Comparison of ENCODE assay signal across 9 mouse cellular contexts in genomic region chr9:77938761-77939553, GRCm38 (mm10). TPM values are rescaled to one million over a fixed set of nuclear protein-coding genes. Genes with fewer than 3 reads are reported as not detected.
DNase-seq lines count a peak whose midpoint lies in the region; ATAC-seq and TF ChIP-seq lines count a peak whose summit lies in the region.
"Had no signal": no experiment of that assay in that cellular context is flagged by ENCODE, and none has a peak within 500 bp of the region (broad histone marks: within the 10 kb centered on the region; RNA-seq: fewer than 3 reads in every experiment).

No protein-coding gene starts in this region.

- no peak overlapping the region for H3K4me3 ChIP-seq in embryonic facial prominence, embryonic 15.5 days (replicated peaks)
- peak overlapping the region; percentile 18; the same call in 1 of the 2 replicates for H3K4me3 ChIP-seq in heart, embryonic 16.5 days (ENCODE audit: low read length)
- no peak overlapping the region for H3K4me3 ChIP-seq in kidney, postnatal 0 days (replicated peaks; ENCODE audit: low read depth, low read length)
- H3K4me3 ChIP-seq in myocyte = no peak overlapping the region

- H3ac ChIP-seq in myocyte (ENCODE audit: control insufficient read depth, insufficient read length) = no peak overlapping the region

- H3K27me3 ChIP-seq in embryonic facial prominence, embryonic 15.5 days = no peaks in the 10 kb centered on the region
- no peaks in the 10 kb centered on the region for H3K27me3 ChIP-seq in heart, embryonic 16.5 days (ENCODE audit: control insufficient read depth, insufficient read depth, low read length)
- H3K27me3 ChIP-seq in kidney, postnatal 0 days (ENCODE audit: insufficient read depth, low read length) = no peaks in the 10 kb centered on the region
- H3K27me3 ChIP-seq in myocyte (ENCODE audit: control insufficient read depth, insufficient read depth, insufficient read length) = no peaks in the 10 kb centered on the region

- H3K36me3 ChIP-seq in embryonic facial prominence, embryonic 15.5 days = no peaks in the 10 kb centered on the region
- no peaks in the 10 kb centered on the region for H3K36me3 ChIP-seq in heart, embryonic 16.5 days (ENCODE audit: control insufficient read depth, insufficient read depth)
- H3K36me3 ChIP-seq in kidney, postnatal 0 days (ENCODE audit: insufficient read depth, low read length) = no peaks in the 10 kb centered on the region
- no peaks in the 10 kb centered on the region for H3K36me3 ChIP-seq in myocyte (ENCODE audit: control insufficient read depth, insufficient read depth)

- no peaks in the 10 kb centered on the region for H3K9me3 ChIP-seq in embryonic facial prominence, embryonic 15.5 days (replicated peaks)
- peaks cover 4% of the 10 kb centered on the region; the same call in 1 of the 2 replicates for H3K9me3 ChIP-seq in heart, embryonic 16.5 days (replicated peaks; ENCODE audit: control insufficient read depth, low read length)
- H3K9me3 ChIP-seq in kidney, postnatal 0 days (replicated peaks; ENCODE audit: low read length) = no peaks in the 10 kb centered on the region

- H3K4me1 ChIP-seq in embryonic facial prominence, embryonic 15.5 days = peaks cover 40% of the 10 kb centered on the region
- peaks cover 51% of the 10 kb centered on the region for H3K4me1 ChIP-seq in heart, embryonic 16.5 days (ENCODE audit: control insufficient read depth, insufficient read depth, low read length)
- H3K4me1 ChIP-seq in kidney, postnatal 0 days (replicated peaks; ENCODE audit: insufficient read depth, low read length) = peaks cover 13% of the 10 kb centered on the region

- H3K9ac ChIP-seq in embryonic facial prominence, embryonic 15.5 days = no peak overlapping the region
- peak overlapping the region; percentile 55 for H3K9ac ChIP-seq in heart, embryonic 16.5 days (ENCODE audit: low read length)
- H3K9ac ChIP-seq in kidney, postnatal 0 days (ENCODE audit: low read depth, low read length) = no peak overlapping the region

- no peak for TF ChIP-seq CTCF in kidney, postnatal 0 days (IDR thresholded peaks at IDR 0.05; ENCODE audit: low read depth)

- WGBS in embryonic facial prominence, embryonic 15.5 days = 43% methylated on average over 13 of the region's 13 CpGs
- 38% methylated on average over 13 of the region's 13 CpGs for WGBS in heart, embryonic 16.5 days
- 43% methylated on average over 13 of the region's 13 CpGs for WGBS in kidney, postnatal 0 days

- H3K4me2 ChIP-seq in embryonic facial prominence, embryonic 15.5 days (replicated peaks) = peak overlapping the region; percentile 18
- H3K4me2 ChIP-seq in heart, embryonic 16.5 days (ENCODE audit: low read depth, low read length) = peak overlapping the region; percentile 54
- H3K4me2 ChIP-seq in kidney, postnatal 0 days (ENCODE audit: low read length) = no peak overlapping the region
- peak overlapping the region; percentile 58 for H3K4me2 ChIP-seq in myocyte (ENCODE audit: low read depth)

- peak overlapping the region; percentile 76 for H3K27ac ChIP-seq in embryonic facial prominence, embryonic 15.5 days (replicated peaks)
- H3K27ac ChIP-seq in heart, embryonic 16.5 days (ENCODE audit: low read length) = peak overlapping the region; percentile 84
- H3K27ac ChIP-seq in kidney, postnatal 0 days = no peak overlapping the region
- H3K27ac ChIP-seq: macrophage had no signal

- peaks cover 61% of the 10 kb centered on the region for H3K79me2 ChIP-seq in myocyte (ENCODE audit: control insufficient read depth, insufficient read depth)

- DNase-seq in layer of hippocampus, postnatal 10 days (ENCODE audit: low spot score in 2 of 2) = peak; percentile 33 to 51
- no peak for DNase-seq in layer of hippocampus, postnatal 25 days (ENCODE audit: extremely low spot score in 1 of 2, low spot score in 1 of 2)
- DNase-seq in kidney, postnatal 0 days (ENCODE audit: low spot score) = peak; percentile 3
- DNase-seq in spleen, postnatal 4 days (ENCODE audit: low spot score in 2 of 2) = no peak
- DNase-seq in layer of hippocampus, postnatal 36 days = no peak

- ATAC-seq in embryonic facial prominence, embryonic 15.5 days (ENCODE audit: insufficient number of reproducible peaks, low FRiP score, low TSS enrichment, low read depth) = peak; percentile 79
- peak; percentile 15; the same call in 1 of the 2 replicates for ATAC-seq in heart, embryonic 16.5 days (replicated peaks; ENCODE audit: extremely low read depth, insufficient read depth, low FRiP score)
- peak; percentile 72; the same call in 1 of the 2 replicates for ATAC-seq in kidney, postnatal 0 days (replicated peaks; ENCODE audit: low FRiP score, low read depth)

- no peak for TF ChIP-seq POLR2A in myocyte (IDR thresholded peaks at IDR 0.05; ENCODE audit: insufficient read length, low read depth)

TF ChIP-seq in myocyte, 11 proteins besides CTCF, POLR2A, EP300 and RAD21:
- TF ChIP-seq CEBPB (IDR thresholded peaks at IDR 0.05; ENCODE audit: insufficient read depth, poor library complexity, severe bottlenecking) = no peak
- no peak for TF ChIP-seq POLR2AphosphoS2 (IDR thresholded peaks at IDR 0.05; ENCODE audit: insufficient read length, low read depth)
- no peak for TF ChIP-seq REST (IDR thresholded peaks at IDR 0.05; ENCODE audit: insufficient read depth, insufficient read length)
- TF ChIP-seq TCF3 (IDR thresholded peaks at IDR 0.05; ENCODE audit: insufficient read length, low read depth) = no peak
- TF ChIP-seq E2F4 (IDR thresholded peaks at IDR 0.05; ENCODE audit: insufficient read depth) = no peak
- no peak for TF ChIP-seq SRF (IDR thresholded peaks at IDR 0.05; ENCODE audit: control insufficient read depth, insufficient read length, low read depth)
- TF ChIP-seq USF1 (IDR thresholded peaks at IDR 0.05; ENCODE audit: low read depth) = no peak
- no peak for TF ChIP-seq MAX (IDR thresholded peaks at IDR 0.05; ENCODE audit: low read depth)
- no peak for TF ChIP-seq MYOG (IDR thresholded peaks at IDR 0.05; ENCODE audit: control insufficient read depth in 1 of 3, insufficient read depth in 1 of 3, insufficient read length in 2 of 3, low read depth in 2 of 3)
- no peak for TF ChIP-seq MYOD1 (IDR thresholded peaks at IDR 0.05; ENCODE audit: control insufficient read depth in 1 of 3, insufficient read length in 2 of 3, low read depth in 2 of 3)
- TF ChIP-seq TCF12 (IDR thresholded peaks at IDR 0.05; ENCODE audit: insufficient read depth, poor library complexity, severe bottlenecking) = no peak

RNA-seq across cellular contexts. Expression of gene Elovl5, which starts 21.8 kb away (rescaled TPM):
- total RNA-seq in layer of hippocampus, postnatal 10 days (2021) = 10 to 100 TPM; 85.5 to 89.5 TPM
- 10 to 100 TPM; 68.9 to 74.6 TPM for total RNA-seq in layer of hippocampus, postnatal 25 days (2021)
- polyA plus RNA-seq in embryonic facial prominence, embryonic 15.5 days (2015; fragmentation: Nextera tagmentation; extraction: Ambion mirVana) = 57.8 and 62.8 TPM in 2 replicates
- 62.2 and 67.3 TPM in 2 replicates for polyA plus RNA-seq in heart, embryonic 16.5 days (2015; fragmentation: Nextera tagmentation; extraction: Ambion mirVana)
- polyA plus RNA-seq in kidney, postnatal 0 days (2015; fragmentation: Nextera tagmentation; extraction: Ambion mirVana) = 60.5 and 68.4 TPM in 2 replicates
- polyA plus RNA-seq in myocyte (2012; fragmentation: generic; extraction: Trizol) = 45.1 TPM
- total RNA-seq in layer of hippocampus, postnatal 36 days (2021) = 10 to 100 TPM; 69.6 to 74.8 TPM

Comparison
In these comparisons a context has a peak if more than half of its experiments do, and no peak if none do; other contexts are left out.
1. DNase-seq: peak in layer of hippocampus, postnatal 10 days (2 of 2) and kidney, postnatal 0 days (single experiment); none in layer of hippocampus, postnatal 25 days (0 of 2), spleen, postnatal 4 days (0 of 2) and layer of hippocampus, postnatal 36 days (0 of 2).
2. ATAC-seq: peak in every context shown above with its lines; median percentile 79 in embryonic facial prominence, embryonic 15.5 days; 72 in kidney, postnatal 0 days; 15 in heart, embryonic 16.5 days.